Mouse (Mus musculus): Measurements from ENCODE around the gene Coq9. TPM values are rescaled to one million over a fixed set of nuclear protein-coding genes. Genes with fewer than 3 reads are reported as not detected.

The Coq9 gene
- polyA plus RNA-seq, 1 experiment from 2014 or later, result 53.4 TPM

DNA sequence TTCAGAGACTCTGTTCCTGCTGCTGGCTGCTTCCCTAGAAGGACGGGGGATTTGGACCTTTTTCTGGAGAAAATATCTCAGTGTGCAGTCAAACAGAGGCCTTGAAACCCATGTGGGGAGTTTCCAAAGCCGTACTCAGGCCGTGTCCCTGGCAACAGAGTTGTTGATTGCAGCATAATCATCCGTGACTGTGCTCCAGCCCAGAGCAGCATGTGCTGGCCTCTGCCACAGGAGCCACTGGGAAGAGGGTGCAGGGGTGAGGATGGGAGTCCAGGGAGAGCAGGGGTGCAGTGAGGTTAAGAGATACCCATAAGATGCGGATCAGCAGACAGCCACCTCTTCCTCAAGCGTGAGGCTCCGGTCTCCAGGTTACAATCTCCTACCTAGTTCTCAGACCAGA is 30.6 kb upstream of the Coq9 start:
- no peak overlapping the region for H3K4me2 ChIP-seq (replicated peaks)

DNA sequence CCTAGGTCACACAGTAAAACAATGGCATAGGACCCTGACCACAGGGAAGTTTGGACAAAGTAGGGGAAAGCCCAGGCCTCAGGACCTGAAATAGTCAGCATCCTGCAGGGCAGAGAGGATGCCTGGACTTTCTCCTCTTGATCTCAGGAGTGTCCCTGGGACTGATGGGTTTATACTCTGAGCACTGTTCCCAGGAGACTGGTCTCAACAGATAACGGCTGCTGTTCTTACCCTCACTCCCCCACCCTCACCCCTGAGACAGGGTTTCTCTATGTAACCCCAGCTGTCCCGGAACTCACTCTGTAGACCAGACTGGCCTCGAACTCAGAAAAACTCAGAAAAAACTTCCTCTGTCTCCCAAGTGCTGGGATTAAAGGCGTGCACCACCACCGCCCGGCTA is 29.7 kb upstream of the Coq9 start:
- Histone ChIP-seq H3K36me3 (no peaks in the 10 kb centered on the region), H3K27ac (replicated peaks) (no peak overlapping the region), H3K27me3 (0 out of 2 replicates have a peak, but pooled peaks cover 3% of the 10 kb centered on the region), H3K9ac (replicated peaks) (no peak overlapping the region), H3K4me1 (peaks cover 8% of the 10 kb centered on the region), H3K9me3 (no peaks in the 10 kb centered on the region), H3K4me3 (no peak overlapping the region), H3K4me2 (replicated peaks) (no peak overlapping the region)
- WGBS, result 84% methylated on average over 6 of the region's 6 CpGs
- ATAC-seq (ENCODE audit: low FRiP score, low read depth), result no peak

More for the DNA sequence above, 30.6 kb upstream of the Coq9 start:
- 58% methylated on average over 7 of the region's 7 CpGs for WGBS
- peaks cover 6% of the 10 kb centered on the region for H3K4me1 ChIP-seq
- H3K27me3 ChIP-seq, result 0 out of 2 replicates have a peak, but pooled peaks cover 3% of the 10 kb centered on the region
- no peak overlapping the region for H3K9ac ChIP-seq (replicated peaks)
- no peaks in the 10 kb centered on the region for H3K9me3 ChIP-seq
- H3K4me3 ChIP-seq, result no peak overlapping the region
- H3K27ac ChIP-seq (replicated peaks), result no peak overlapping the region
- no peaks in the 10 kb centered on the region for H3K36me3 ChIP-seq
- no peak for ATAC-seq (ENCODE audit: low FRiP score, low read depth)

DNA sequence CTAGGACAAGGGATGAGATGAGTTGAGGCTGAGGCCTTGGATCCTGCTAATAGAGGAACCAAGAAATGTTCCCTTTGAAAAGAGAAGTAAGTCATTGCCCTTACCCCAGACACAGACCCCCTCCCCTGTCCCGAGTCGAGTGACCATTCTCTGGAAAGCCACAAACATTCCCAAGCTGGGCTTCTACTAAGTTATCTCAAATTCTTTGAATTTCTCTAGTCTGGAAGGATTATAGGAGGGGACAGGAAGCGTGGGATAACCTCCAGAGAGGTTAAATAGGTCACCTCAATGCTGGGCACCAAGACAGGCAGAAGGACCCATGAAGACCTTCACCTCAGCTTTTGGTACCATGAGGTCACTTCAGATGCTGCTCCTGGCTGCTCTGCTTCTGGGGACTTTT is 28.0 kb upstream of the Coq9 start, which contains the start of gene Ccl17:
TSS of gene Ccl17 (plus strand) at position 301 of the 400 bp plus-strand sequence.
- WGBS, result 70% methylated on average over 3 of the region's 3 CpGs

DNA sequence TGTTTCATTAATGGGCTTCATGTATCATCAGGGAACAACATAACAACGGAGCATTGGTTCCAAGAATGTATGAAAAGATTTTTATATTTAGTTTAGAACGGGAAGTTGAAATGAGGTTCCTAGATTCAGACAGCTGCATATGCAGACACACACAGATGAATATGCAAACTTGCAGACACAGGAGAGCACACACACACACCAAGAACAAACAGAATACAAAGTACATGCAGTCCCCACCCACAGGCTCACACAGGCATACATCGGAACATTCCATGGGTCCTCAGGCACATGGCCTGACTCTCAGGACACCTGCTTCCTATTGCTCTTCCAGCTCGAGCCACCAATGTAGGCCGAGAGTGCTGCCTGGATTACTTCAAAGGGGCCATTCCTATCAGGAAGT is 27.3 kb upstream of the Coq9 start:
- Histone ChIP-seq H3K36me3 (no peaks in the 10 kb centered on the region), H3K27me3 (0 out of 2 replicates have a peak, but pooled peaks cover 3% of the 10 kb centered on the region), H3K27ac (replicated peaks) (no peak overlapping the region), H3K9ac (replicated peaks) (no peak overlapping the region), H3K9me3 (no peaks in the 10 kb centered on the region), H3K4me2 (replicated peaks) (no peak overlapping the region), H3K4me3 (no peak overlapping the region), H3K4me1 (peaks cover 8% of the 10 kb centered on the region)
- ATAC-seq (ENCODE audit: low FRiP score, low read depth), result no peak
- WGBS, result 88% methylated on average over 5 of the region's 5 CpGs

More for the DNA sequence above, 28.0 kb upstream of the Coq9 start, which contains the start of gene Ccl17:
- H3K9me3 ChIP-seq, result no peaks in the 10 kb centered on the region
- peaks cover 8% of the 10 kb centered on the region for H3K4me1 ChIP-seq
- H3K4me2 ChIP-seq (replicated peaks), result no peak within 1 kb of the TSS
- no peak within 1 kb of the TSS for H3K27ac ChIP-seq (replicated peaks)
- H3K27me3 ChIP-seq, result 0 out of 2 replicates have a peak, but pooled peaks cover 3% of the 10 kb centered on the region
- no peak within 1 kb of the TSS for H3K9ac ChIP-seq (replicated peaks)
- no peaks in the 10 kb centered on the region for H3K36me3 ChIP-seq
- ATAC-seq (ENCODE audit: low FRiP score, low read depth), result no peak
- H3K4me3 ChIP-seq, result no peak within 1 kb of the TSS

DNA sequence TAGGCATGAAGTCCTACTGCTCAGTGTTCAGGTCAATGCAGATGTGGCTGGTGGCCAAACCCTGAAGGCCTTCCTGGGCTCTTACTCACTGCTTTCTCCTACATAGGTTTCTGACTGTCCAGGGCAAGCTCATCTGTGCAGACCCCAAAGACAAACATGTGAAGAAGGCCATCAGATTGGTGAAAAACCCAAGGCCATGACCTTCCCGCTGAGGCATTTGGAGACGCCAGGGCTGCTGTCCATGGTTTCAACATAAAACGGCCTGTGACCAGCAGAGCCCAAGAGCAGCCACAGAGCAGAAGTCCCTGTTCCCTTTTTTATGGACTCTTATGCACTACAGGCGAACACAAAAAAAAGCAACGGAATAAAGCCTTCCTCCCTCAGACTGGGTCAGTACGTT is 26.5 kb upstream of the Coq9 start:
- no peak overlapping the region for H3K4me2 ChIP-seq (replicated peaks)
- no peaks in the 10 kb centered on the region for H3K9me3 ChIP-seq
- H3K4me3 ChIP-seq, result no peak overlapping the region
- WGBS, result 75% methylated on average over 6 of the region's 6 CpGs
- H3K27me3 ChIP-seq, result 0 out of 2 replicates have a peak, but pooled peaks cover 3% of the 10 kb centered on the region
- no peak overlapping the region for H3K9ac ChIP-seq (replicated peaks)
- no peaks in the 10 kb centered on the region for H3K36me3 ChIP-seq
- H3K27ac ChIP-seq (replicated peaks), result no peak overlapping the region
- peaks cover 5% of the 10 kb centered on the region for H3K4me1 ChIP-seq
- ATAC-seq (ENCODE audit: low FRiP score, low read depth), result no peak

DNA sequence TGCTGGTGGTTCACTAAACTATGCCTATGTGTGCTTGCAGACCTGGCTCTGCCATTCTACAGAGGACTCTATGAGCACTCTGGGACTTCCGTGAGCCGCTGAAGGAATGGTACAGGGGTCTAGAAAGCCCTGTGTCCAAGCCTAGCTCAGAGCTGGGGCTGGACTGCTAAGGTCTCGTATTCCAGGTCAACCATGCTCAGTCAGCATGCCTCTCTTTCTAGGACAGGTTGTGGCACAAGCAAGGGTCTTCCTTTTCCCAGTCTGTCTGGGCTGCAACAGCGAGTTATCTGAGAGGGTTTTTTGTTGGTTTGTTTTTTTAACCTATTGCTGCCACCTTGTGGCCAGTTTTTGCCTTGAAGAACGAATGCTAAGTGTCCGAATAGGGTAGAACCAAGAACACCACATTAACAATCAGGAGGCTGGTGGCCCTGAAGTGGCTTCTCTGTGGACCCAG is 25.4 kb upstream of the Coq9 start:
- WGBS, result 23% methylated on average over 6 of the region's 6 CpGs

DNA sequence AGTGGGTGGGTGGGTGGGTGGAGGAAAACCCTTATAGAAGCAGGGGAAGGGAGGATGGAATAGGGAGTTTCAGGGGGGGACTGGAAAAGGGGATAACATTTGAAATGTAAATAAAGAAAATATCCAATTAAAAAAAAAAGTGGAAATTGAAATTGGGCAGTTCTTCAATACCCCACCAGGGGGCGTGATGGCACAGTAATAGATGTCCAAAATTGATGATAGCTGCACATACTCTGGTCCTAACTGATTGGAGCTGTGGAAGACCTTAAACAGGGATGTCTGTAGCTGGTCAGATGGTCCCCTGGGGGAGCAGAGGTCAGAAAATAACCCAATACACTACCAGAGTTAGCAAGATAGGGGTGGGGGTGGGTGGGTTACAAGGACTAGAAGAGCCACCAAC is 23.6 kb upstream of the Coq9 start:
- H3K27me3 ChIP-seq, result 0 out of 2 replicates have a peak, but pooled peaks cover 3% of the 10 kb centered on the region
- H3K36me3 ChIP-seq, result no peaks in the 10 kb centered on the region
- no peak overlapping the region for H3K27ac ChIP-seq (replicated peaks)
- H3K4me3 ChIP-seq, result no peak overlapping the region
- H3K9me3 ChIP-seq, result no peaks in the 10 kb centered on the region
- 0% methylated on average over 1 of the region's 1 CpGs for WGBS
- no peak for ATAC-seq (ENCODE audit: low FRiP score, low read depth)
- H3K4me1 ChIP-seq, result peaks cover 5% of the 10 kb centered on the region
- no peak overlapping the region for H3K4me2 ChIP-seq (replicated peaks)
- no peak overlapping the region for H3K9ac ChIP-seq (replicated peaks)

More for the DNA sequence above, 25.4 kb upstream of the Coq9 start:
- H3K27ac ChIP-seq (replicated peaks), result no peak overlapping the region; the same call in 1 of the 2 replicates
- no peaks in the 10 kb centered on the region for H3K36me3 ChIP-seq
- H3K4me1 ChIP-seq, result peaks cover 5% of the 10 kb centered on the region
- H3K4me3 ChIP-seq, result peak overlapping the region; percentile 20; the same call in 1 of the 2 replicates
- ATAC-seq (ENCODE audit: low FRiP score, low read depth), result peak; percentile 67
- peak overlapping the region; percentile 42 for H3K4me2 ChIP-seq (replicated peaks)
- 0 out of 2 replicates have a peak, but pooled peaks cover 3% of the 10 kb centered on the region for H3K27me3 ChIP-seq
- no peaks in the 10 kb centered on the region for H3K9me3 ChIP-seq
- no peak overlapping the region; the same call in 1 of the 2 replicates for H3K9ac ChIP-seq (replicated peaks)

DNA sequence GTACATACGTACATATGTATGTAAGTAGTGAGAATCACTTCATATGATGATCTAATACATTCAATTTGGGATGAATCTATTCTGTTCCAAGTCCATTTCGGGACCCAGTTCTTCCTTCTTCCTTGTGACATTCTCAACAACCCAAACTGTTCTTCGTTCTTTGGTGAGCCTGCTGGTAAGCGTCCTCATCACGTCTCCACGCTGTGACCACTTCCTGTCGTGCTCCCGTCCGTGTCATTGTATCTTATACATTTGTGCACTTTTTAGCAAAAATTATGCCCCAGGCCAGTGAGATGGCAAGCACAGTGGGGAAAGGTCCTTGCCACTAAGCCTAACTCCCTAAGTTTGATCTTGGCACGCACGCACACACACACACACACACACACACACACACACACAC is 20.2 kb upstream of the Coq9 start:
- Histone ChIP-seq H3K36me3 (peaks cover 29% of the 10 kb centered on the region), H3K9ac (replicated peaks) (no peak overlapping the region), H3K4me2 (replicated peaks) (no peak overlapping the region), H3K27ac (replicated peaks) (no peak overlapping the region), H3K9me3 (no peaks in the 10 kb centered on the region), H3K4me3 (no peak overlapping the region), H3K4me1 (no peaks in the 10 kb centered on the region), H3K27me3 (no peaks in the 10 kb centered on the region)
- no peak for ATAC-seq (ENCODE audit: low FRiP score, low read depth)
- WGBS, result 94% methylated on average over 11 of the region's 11 CpGs

DNA sequence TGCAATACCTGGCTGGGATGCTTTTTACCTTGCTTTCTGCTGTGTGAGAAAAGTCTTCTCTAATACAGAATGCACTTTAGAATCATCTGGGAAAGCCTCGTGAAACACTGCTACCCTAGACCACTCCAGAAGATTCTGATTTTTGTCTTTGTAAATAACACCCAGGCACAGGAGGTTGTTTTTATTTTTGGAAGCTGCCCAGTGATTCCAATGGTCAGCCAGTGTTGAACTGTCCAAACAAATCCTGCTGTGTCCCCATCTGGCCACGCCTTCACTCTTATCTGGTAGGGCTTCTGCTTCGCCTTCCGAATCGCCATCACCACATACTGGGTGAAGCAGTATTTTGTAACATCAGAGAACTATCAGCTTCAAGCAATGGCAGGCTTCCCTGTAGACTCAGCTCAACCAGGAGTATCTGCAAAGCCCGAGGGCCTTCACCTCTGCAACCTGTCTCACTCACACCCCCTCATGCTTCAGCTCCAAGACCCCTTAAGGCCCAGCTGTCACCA is 18.4 kb upstream of the Coq9 start:
- Histone ChIP-seq H3K27ac (replicated peaks) (no peak overlapping the region), H3K36me3 (peaks cover 46% of the 10 kb centered on the region)
- WGBS, result 88% methylated on average over 6 of the region's 6 CpGs

DNA sequence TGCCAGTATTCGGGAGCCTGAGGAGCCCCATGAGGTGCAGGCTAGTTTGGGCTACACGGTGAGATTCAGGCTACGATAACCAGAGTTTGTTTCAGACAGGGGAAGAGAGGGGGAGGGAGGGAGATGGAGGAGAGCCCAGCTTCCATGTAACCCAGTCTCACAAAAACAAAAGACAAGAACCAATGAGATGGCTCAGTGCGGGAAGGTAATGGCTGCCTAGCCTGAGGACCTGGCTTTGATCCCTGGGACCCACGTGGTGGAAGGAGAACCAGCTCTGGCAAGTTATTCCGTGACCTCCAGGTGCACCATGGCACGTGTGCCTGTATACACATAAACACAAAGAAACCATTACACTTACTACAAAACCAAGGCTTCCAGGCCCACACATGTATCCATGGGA is 17.6 kb upstream of the Coq9 start:
- WGBS, result 95% methylated on average over 7 of the region's 7 CpGs
- ATAC-seq (ENCODE audit: low FRiP score, low read depth), result no peak
- H3K9me3 ChIP-seq, result no peaks in the 10 kb centered on the region
- H3K4me3 ChIP-seq, result no peak overlapping the region
- no peaks in the 10 kb centered on the region for H3K4me1 ChIP-seq
- H3K36me3 ChIP-seq, result peaks cover 53% of the 10 kb centered on the region
- no peak overlapping the region for H3K9ac ChIP-seq (replicated peaks)
- no peaks in the 10 kb centered on the region for H3K27me3 ChIP-seq
- H3K4me2 ChIP-seq (replicated peaks), result no peak overlapping the region
- no peak overlapping the region for H3K27ac ChIP-seq (replicated peaks)

More for the DNA sequence above, 18.4 kb upstream of the Coq9 start:
- Histone ChIP-seq H3K4me3 (no peak overlapping the region), H3K4me1 (no peaks in the 10 kb centered on the region), H3K9ac (replicated peaks) (no peak overlapping the region), H3K4me2 (replicated peaks) (no peak overlapping the region), H3K27me3 (no peaks in the 10 kb centered on the region), H3K9me3 (no peaks in the 10 kb centered on the region)
- no peak for ATAC-seq (ENCODE audit: low FRiP score, low read depth)

DNA sequence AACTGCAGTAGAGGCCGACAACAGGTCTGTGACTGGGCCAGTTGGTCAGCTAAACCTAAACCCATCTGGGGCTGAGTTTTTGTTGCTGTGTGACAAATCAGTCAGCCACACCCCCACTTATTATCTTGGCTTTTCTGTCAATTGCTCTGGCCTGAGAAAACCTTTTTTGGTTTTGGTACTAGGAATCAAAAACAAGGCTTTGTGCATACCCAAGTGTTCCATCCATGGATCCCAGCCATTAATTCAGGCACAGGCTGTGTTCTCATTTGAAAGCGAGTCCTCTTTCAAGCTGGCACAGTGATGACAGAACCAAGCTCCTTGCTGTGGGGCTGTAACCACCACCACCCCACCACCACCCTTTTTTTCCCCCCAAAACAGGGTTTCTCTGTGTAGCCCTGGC is 16.7 kb upstream of the Coq9 start:
- Histone ChIP-seq H3K9me3 (no peaks in the 10 kb centered on the region), H3K9ac (replicated peaks) (no peak overlapping the region), H3K27ac (replicated peaks) (no peak overlapping the region), H3K4me2 (replicated peaks) (no peak overlapping the region), H3K27me3 (no peaks in the 10 kb centered on the region), H3K4me1 (no peaks in the 10 kb centered on the region), H3K4me3 (no peak overlapping the region), H3K36me3 (peaks cover 55% of the 10 kb centered on the region)
- 79% methylated on average over 2 of the region's 2 CpGs for WGBS
- ATAC-seq (ENCODE audit: low FRiP score, low read depth), result no peak

DNA sequence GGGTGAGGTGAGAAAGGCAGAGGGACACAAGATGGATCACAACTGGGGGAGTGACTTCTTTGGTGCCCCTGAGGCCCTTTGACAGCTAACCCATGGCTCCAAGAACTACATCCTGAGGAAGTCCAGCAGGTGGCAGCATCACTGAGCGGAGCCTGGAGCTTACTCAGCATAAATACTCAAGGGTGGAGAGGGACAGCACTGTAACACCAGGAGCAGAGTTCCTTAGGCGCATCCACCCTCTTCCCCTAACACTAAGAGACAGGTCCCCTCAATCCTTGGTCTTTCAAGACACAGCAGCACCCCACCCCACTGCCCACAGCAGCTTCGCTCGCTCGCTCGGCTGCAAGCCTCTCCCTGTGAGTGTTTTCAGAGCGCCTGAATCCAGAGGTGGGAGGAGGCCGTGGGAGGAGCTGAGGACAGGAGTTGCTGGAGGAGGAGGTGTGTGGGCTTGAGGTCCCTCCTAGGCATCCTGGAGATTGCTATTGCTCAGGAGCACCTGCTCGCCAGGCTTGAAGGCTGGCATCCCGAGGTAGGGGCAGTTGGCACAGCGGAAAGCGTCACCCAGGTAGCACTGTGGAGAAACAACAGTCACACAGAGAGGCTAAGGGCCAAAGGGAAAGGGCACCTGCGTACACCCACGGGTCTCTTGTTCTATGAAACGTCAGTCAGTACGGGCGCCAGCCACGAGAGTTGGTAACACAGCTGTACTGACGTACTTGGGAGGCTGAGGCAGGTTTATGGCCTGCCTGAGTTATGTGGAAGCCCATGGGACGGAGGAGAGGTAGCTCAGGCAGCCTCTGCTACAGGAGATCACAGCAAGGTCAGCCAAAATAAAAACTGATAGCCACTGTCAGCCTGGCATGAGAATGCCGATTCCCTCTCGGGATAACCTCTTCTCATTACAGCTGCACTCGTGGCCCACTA is 15.2 kb upstream of the Coq9 start:
- H3K27ac ChIP-seq (replicated peaks), result no peak overlapping the region
- WGBS, result 84% methylated on average over 23 of the region's 23 CpGs
- peak; percentile 52; the same call in 1 of the 2 replicates for ATAC-seq (ENCODE audit: low FRiP score, low read depth)
- H3K36me3 ChIP-seq, result peaks cover 67% of the 10 kb centered on the region
- no peaks in the 10 kb centered on the region for H3K4me1 ChIP-seq
- H3K9ac ChIP-seq (replicated peaks), result no peak overlapping the region
- H3K4me2 ChIP-seq (replicated peaks), result no peak overlapping the region
- H3K9me3 ChIP-seq, result no peaks in the 10 kb centered on the region
- H3K27me3 ChIP-seq, result no peaks in the 10 kb centered on the region
- no peak overlapping the region for H3K4me3 ChIP-seq

Measured in midbrain, embryonic 12.5 days (tissue).